Mouse (Mus musculus) ES-E14 (cell line): ENCODE measurements at regions not wholly inside any gene's neighbourhood (a gene's known extent, or its start where the extent isn't known, plus 50 kb on each side); places are given as distances from the start of the nearest gene placed in this dataset.

Experiments
- DNase-seq: peaks from one replicate; pipeline ENCODE4 v3.0.0-alpha.2; 2013; ENCODE audit warnings: low read depth, low spot score
- H3K27ac ChIP-seq: 2 replicates; pipeline ENCODE4 v1.5.1; 2012; ENCODE audit warnings: low read depth, mild to moderate bottlenecking, low read length, moderate library complexity, mixed read lengths; ENCODE audit not compliant: poor library complexity, insufficient read depth, severe bottlenecking
- H3K36me3 ChIP-seq: 2 replicates; pipeline ENCODE4 v1.6.1; 2012; ENCODE audit warnings: mild to moderate bottlenecking, low read length, moderate library complexity, mixed read lengths; ENCODE audit not compliant: control insufficient read depth, poor library complexity, insufficient read depth, severe bottlenecking
- H3K4me1 ChIP-seq, 2 experiments: fragments of 150-350 bp in 1 of 2; sonication (generic) in 1 of 2; 2 replicates each; pipeline ENCODE4 v1.6.1; 2012; ENCODE audit warnings: low read length in 2 of 2, mild to moderate bottlenecking in 1 of 2, mixed read lengths in 1 of 2; ENCODE audit not compliant: control insufficient read depth in 2 of 2, insufficient read depth in 2 of 2, poor library complexity in 1 of 2
- H3K4me3 ChIP-seq, 2 experiments: fragments of 150-350 bp in 1 of 2; sonication (generic) in 1 of 2; 2 replicates each; pipeline ENCODE4 v1.5.1; 2012; ENCODE audit warnings: low read length in 2 of 2, low read depth in 1 of 2, mild to moderate bottlenecking in 1 of 2, mixed read lengths in 1 of 2; ENCODE audit not compliant: insufficient read depth in 1 of 2, poor library complexity in 1 of 2, severe bottlenecking in 1 of 2
- H3K9ac ChIP-seq: 2 replicates; pipeline ENCODE4 v1.6.1; 2012; ENCODE audit warnings: low read depth, mild to moderate bottlenecking, low read length, mixed read lengths; ENCODE audit not compliant: poor library complexity, insufficient read depth, severe bottlenecking
- H3K9me3 ChIP-seq: fragments of 150-350 bp; sonication (generic); 2 replicates; pipeline ENCODE4 v1.6.1; 2012; ENCODE audit warnings: low read depth, mild to moderate bottlenecking, low read length; ENCODE audit not compliant: control insufficient read depth, insufficient read depth
- CHD2 ChIP-seq: IDR thresholded peaks from 2 replicates; pipeline ENCODE4 v1.6.1; 2014; ENCODE audit warnings: mild to moderate bottlenecking, low read depth, low read length, inconsistent platforms
- HCFC1 ChIP-seq: IDR thresholded peaks from 2 replicates; pipeline ENCODE4 v1.6.1; 2012; ENCODE audit warnings: low read length, inconsistent platforms, borderline replicate concordance; ENCODE audit not compliant: insufficient read depth
- MAFK ChIP-seq: IDR thresholded peaks from 2 replicates; pipeline ENCODE4 v1.6.1; 2014; ENCODE audit warnings: mild to moderate bottlenecking, low read depth, low read length, inconsistent platforms; ENCODE audit not compliant: insufficient read depth
- ZC3H11A ChIP-seq: IDR thresholded peaks from 2 replicates; pipeline ENCODE4 v1.6.1; 2012; ENCODE audit warnings: low read depth, mild to moderate bottlenecking, inconsistent platforms, low read length, borderline replicate concordance
- ZNF384 ChIP-seq: IDR thresholded peaks from 2 replicates; pipeline ENCODE4 v1.6.1; 2012; ENCODE audit warnings: low read depth, low read length, inconsistent platforms
- in situ Hi-C, 2 experiments: fragments of 600-800 bp; cut with MboI; formaldehyde crosslinking; loops; one replicate each; pipeline ENCODE4 v1.15.1; 2025; ENCODE audit warnings: low sequenced_read_pairs in 2 of 2, inconsistent platforms in 1 of 2; ENCODE audit not compliant: unreplicated experiment in 2 of 2

DNA sequence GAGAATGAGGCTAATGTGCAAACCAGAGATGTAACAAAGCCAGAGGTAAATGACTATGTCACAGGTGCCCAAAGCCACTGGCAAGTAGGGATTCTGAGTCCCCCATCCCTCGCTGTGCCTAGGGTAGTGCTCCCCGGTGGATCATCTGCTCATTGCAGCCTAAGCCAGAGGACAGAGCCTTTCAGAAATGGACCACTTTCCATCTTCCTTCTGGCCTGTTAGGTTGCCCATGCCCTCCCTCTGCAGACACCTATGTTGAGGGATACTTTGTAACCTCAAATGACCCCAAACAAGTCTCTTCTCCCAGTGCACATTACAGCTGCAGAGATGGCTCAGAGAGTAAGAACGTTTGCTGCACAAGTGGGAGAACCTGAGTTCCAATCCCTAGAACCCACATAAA, 153.3 kb upstream of the Ctnnb1 start:
- no peak for DNase-seq
- no peak overlapping the region for H3K4me3 ChIP-seq
- H3K36me3 ChIP-seq: no peaks in the 10 kb centered on the region
- TF ChIP-seq CHD2 (no peak), HCFC1 (no peak), MAFK (no peak), ZNF384 (no peak), ZC3H11A (no peak)
- H3K27ac ChIP-seq: no peak overlapping the region
- H3K9me3 ChIP-seq: no peaks in the 10 kb centered on the region
- H3K9ac ChIP-seq: no peak overlapping the region
- peaks cover 1 to 2% of the 10 kb centered on the region in 2 experiments; a peak in 1 of 4 replicates for H3K4me1 ChIP-seq
- in situ Hi-C loops: no loop called here

DNA sequence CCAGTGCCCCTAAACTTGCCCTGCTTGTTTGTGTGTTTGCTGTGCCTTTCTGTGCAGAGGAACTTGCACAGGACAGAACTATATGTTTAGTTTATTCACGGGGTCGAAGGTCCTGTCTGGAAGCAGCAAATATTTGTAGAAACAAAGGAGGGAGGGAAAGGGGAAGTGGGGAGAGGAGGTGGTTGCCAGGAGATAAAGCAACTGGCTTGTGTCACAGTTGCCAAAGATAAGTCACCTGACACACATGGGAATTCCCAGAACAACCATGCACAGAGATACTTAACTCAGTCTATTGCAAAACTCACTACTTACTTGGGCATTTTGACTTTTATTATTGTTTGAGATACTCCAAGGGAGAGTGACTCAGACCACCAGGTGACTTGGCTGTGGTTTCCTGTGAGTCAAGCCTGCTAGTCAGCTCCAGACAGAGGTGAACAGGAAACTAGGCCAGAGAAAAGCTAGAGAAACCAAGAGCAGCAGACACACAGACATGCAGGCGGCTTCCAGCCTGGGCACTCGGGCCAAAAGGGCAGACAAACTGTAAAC, 152.5 kb upstream of the Ctnnb1 start:
- Histone ChIP-seq H3K27ac (no peak overlapping the region), H3K9me3 (no peaks in the 10 kb centered on the region), H3K4me3 (no peak overlapping the region), H3K9ac (no peak overlapping the region), H3K4me1 (no peaks in the 10 kb centered on the region), H3K36me3 (no peaks in the 10 kb centered on the region)
- no peak for DNase-seq
- TF ChIP-seq MAFK (no peak), CHD2 (no peak), HCFC1 (no peak), ZNF384 (no peak), ZC3H11A (no peak)
- in situ Hi-C loops: no loop called here

DNA sequence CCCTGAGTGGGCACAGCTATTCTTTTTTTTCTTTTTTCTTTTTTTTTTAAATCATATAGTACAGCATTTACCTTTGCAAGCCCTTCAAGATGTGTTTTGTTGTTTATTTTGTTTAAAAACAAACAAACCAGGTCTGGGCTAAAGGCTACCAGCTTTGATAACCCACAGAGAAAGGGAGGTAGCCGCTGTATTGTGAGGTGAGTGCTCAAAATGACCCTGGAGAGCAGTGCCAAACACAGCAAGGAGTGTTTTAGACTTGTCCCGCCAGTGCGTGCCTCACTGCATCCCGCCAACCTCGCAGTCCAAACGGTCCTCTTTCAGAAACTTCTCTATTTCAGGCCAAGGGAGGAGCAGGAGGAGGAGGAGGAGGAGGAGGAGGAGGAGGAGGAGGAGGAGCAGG, 152.0 kb upstream of the Ctnnb1 start:
- Histone ChIP-seq H3K9me3 (no peaks in the 10 kb centered on the region), H3K4me3 (no peak overlapping the region), H3K27ac (no peak overlapping the region), H3K4me1 (no peaks in the 10 kb centered on the region), H3K36me3 (no peaks in the 10 kb centered on the region), H3K9ac (no peak overlapping the region)
- TF ChIP-seq HCFC1 (no peak), ZC3H11A (no peak), MAFK (no peak)
- in situ Hi-C loops: no loop called here
- DNase-seq: no peak

DNA sequence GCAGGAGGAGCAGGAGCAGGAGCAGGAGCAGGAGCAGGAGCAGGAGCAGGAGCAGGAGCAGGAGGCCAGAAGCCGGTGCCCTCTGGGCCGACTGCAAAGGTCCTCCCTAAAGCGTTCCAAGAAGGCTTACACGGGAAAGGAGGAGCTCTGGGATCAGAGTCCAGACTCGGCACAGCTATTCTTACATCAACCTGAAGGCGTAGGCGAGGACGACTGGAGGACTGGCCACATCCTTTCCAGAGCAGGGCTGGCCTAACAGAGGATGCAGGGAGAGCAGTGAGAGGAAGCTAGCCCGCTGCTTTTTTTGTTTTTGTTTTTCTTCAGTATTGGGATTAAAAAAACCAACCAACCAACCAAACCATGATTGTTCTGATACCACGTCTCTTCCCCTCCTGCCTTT, 151.5 kb upstream of the Ctnnb1 start:
- no peak overlapping the region for H3K27ac ChIP-seq
- no peaks in the 10 kb centered on the region for H3K4me1 ChIP-seq
- H3K9ac ChIP-seq: no peak overlapping the region
- in situ Hi-C loops: no loop called here
- no peak overlapping the region for H3K4me3 ChIP-seq
- TF ChIP-seq HCFC1 (no peak), MAFK (no peak), ZC3H11A (no peak), CHD2 (no peak), ZNF384 (no peak)
- H3K36me3 ChIP-seq: no peaks in the 10 kb centered on the region
- H3K9me3 ChIP-seq: no peaks in the 10 kb centered on the region
- no peak for DNase-seq

DNA sequence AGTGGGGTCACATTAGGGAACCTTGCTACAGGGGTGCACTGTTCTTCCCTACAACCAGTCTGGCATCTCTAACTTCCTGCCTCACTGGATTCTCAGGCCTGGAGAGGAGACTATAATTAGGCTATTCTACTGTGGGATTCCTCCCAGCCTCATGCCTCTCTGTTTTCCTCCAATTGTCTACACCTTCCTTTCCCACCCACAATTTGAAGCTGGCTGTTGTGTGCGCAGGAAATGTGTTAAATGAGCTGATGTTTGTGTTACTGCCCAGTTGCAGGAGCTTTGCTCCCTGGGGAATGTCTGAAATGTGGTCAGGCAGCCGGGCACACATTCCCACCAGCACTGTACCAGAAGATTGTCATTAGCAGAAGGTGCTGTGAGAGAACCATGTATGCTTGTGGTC, 150.6 kb upstream of the Ctnnb1 start:
- DNase-seq: no peak
- no peaks in the 10 kb centered on the region for H3K9me3 ChIP-seq
- no peak overlapping the region for H3K27ac ChIP-seq
- no peak overlapping the region for H3K9ac ChIP-seq
- in situ Hi-C loops: no loop called here
- TF ChIP-seq HCFC1: no peak
- no peak for TF ChIP-seq CHD2
- no peaks in the 10 kb centered on the region for H3K36me3 ChIP-seq
- H3K4me3 ChIP-seq: no peak overlapping the region
- H3K4me1 ChIP-seq: no peaks in the 10 kb centered on the region
